Mouse (Mus musculus) layer of hippocampus, adult 11-12 months (tissue): ENCODE results near the gene Add3.

Source experiments
- DNase-seq: peaks from one replicate; pipeline ENCODE4 v3.0.0; 2022; ENCODE audit warnings: low spot score

Gene Add3

GRCm38 (mm10) chr19:53130399-53131175 is 9.7 kb upstream of the Add3 start:
- DNase-seq, result no peak

DNA sequence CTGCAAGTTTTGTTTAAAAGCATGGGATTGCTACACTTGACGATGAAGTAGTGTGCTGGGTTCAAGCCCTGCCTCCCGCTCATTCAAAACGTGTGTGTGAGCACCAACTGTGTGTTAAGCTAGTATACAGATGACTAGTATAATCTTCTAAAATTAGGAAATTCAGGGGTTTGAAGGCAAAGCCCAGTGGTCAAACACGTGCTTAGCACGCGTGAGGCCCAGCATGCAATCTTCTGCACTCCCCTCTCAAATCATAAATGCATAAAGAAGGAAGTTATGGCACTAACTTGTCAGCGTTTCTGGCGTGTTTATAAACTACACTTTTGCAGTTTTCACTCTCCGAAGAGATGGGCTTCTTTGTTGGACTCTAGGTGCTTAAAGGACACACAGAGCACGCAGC is 7.8 kb upstream of the Add3 start:
- no peak for DNase-seq

DNA sequence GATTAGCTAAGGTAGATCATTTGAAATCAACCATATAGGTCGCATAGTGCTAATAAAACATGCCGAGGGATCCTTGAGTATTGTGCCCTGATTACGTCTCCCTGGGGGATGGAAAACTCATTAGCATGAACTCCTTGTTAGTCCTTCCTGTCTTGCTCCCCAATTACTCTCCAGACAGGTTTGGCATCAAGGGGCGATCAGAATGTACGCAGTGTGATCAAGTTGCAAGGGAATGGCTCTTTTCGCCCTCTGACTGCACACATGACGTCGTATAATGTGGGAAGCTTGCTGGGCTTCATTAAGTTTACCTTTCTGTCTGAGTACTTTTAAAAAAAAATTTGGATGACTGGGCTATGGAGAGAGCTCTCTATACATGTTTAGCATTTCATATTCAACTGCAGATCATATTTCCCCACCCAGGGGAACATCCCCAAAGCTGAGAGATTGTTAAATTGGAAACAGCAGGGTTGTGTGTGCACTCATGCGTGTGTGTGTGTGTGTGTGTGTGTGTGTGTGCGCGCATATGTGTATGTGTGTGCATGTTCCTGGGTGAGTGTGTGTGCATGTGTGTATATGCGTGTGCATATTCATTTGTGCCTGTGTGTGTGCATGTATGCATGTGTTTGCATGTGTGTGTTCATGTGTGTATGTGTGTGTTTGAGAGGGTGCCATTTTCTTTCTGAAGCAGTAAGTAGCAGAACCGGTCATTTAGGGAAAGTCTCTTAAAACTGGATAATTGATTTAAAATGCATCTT is 3.7 kb upstream of the Add3 start:
- DNase-seq, result no peak

- no peak for DNase-seq
These were observed 3.0 kb upstream of the Add3 start for GRCm38 (mm10) chr19:53137116-53137670.

DNA sequence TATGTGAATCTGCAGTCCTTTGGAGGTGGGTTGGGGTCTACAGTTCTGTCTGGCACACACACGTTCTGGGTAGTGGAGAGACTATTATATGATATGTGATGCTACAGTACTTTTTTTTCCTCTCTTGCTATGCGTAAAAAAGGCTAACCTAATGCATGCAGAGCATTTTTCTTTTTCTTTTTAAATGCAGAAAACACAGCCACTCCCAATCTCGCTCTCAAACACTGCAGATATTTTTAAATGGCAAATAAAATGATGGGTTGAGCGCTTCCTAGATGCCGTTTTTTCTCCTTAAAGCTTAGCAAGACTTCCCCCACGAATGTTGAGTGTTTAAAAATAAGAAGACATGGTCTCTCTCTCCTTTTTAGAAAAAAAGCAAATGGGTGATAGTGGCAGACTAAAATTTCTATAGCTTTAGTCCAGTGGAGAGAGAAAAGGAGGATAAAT is 584 bp downstream of the Add3 start:
- no peak for DNase-seq

DNA sequence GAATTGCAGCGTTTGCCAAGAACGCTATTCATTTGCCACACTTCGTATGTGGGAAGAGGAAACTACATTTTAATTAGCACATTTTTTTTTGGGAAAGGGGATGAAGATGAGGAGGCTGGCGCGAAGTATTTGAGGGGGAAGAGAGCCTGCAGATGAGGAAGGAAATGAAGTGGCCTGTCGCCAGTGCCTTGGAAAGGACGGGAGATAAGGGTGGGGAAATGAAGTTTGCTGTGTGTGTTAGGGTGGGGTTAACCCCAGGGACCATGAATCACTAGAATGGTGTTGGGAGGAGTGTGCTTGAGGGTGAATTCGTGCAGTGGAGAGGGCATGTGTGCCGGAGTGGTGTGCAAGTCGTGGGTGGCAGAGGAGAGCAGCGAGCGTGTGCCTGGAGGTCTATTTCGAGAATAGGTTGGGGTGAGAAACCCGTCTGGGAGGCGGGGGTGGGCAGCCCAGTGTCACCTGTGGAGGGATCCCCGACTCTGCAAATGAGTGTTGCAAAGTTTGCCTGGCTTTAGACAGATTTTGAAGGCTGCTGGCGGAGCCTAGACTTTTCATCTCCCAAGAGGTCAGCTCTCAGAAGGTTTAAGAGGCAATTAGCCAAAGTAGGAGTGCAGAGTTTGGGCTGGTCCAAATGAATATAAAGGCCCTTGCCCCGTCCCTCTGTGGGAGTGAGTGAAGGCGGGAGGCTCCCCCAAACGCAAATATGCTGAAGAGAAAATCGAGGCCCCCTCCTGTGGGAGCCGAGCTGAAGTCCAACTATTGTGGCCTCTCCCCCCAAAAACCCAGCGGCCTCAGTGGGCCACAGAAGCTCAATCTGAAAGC is 1.2 kb downstream of the Add3 start:
- DNase-seq, result peak; percentile 66

- DNase-seq, result peak; percentile 100
These were observed 2.2 kb downstream of the Add3 start for GRCm38 (mm10) chr19:53142190-53143107.

GRCm38 (mm10) chr19:53143108-53143971 is 3.1 kb downstream of the Add3 start:
- no peak for DNase-seq

DNA sequence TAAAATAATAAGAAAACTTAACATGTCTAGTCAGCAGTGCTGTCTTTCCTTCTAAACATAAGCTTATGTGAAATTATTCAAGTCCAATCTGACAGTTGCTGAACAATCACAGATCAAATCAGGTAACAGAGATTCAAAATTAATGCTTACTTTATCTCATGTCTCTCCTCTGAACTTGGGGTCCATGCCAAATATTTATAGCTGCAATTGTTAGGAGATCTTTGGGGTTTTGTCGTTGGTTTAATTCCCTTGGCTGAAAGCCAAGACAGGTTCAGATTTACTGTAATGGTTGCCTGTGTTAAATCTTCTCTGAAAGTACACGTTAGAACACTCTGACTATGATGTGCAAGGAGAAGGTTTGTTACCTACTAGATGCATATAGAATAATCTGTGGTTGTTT is 4.8 kb downstream of the Add3 start:
- DNase-seq, result no peak

GRCm38 (mm10) chr19:53149381-53149780 is 9.1 kb downstream of the Add3 start:
- DNase-seq, result no peak

DNA sequence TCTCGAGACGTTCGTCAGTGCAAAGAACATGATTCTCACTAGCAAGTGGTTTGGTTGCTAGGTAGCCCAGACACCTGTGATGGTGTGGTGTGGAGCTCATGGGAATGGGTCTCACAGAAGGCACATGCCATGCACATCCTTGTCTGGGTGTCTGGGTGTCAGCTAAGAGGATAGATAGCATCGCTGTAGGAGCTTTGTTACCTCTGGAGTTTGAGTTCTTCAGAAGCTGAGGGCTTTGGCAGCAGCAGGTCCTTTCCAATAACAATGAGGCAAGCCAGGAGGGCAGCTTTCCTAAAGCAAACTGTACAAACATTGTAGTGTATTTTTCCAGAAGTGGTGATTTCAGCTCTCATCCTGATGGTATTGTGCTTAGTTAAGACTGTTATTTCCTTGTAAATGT is 12.2 kb downstream of the Add3 start:
- DNase-seq, result no peak

- DNase-seq, result no peak
These were observed 12.9 kb downstream of the Add3 start for GRCm38 (mm10) chr19:53153096-53153495.

DNA sequence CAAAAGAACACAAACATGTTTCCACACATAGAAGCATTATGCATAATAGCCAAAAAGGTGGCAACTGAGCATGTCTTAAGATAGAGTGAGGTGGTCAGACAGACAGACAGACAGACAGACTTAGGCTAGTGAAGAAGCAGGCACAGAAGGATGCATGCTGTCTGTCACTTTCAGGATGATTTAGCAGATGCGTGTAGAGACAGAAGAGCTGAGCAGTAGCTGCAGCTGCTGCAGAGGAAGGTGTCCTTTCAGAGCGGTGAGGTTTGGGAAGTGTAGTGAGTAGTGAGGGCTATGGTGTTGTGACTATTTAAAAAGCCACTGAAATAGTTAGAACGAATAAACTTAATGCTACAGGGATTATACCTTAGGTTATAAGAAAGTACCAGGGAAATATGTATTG is 13.9 kb downstream of the Add3 start:
- no peak for DNase-seq

DNA sequence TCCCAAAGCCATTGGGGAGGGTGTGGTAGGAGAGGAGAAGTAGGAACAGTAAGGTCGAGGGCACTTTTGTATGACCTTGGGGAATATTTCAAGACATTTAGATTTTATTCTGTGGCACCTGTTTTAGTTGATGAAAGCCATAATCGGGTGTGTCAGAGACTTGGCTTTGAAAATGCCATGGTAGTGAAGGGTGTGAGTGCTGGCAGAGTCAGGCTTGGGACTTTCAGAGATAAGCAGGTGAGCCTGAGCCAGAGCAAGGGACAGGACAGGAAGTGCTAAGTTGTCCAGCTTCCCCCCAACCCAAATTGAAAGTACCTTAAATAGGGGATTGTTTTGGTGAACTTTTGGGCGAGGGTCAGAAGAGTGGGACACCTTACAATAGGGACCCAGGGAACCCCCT is 16.1 kb downstream of the Add3 start:
- no peak for DNase-seq

GRCm38 (mm10) chr19:53157176-53157575 is 16.9 kb downstream of the Add3 start:
- no peak for DNase-seq

DNA sequence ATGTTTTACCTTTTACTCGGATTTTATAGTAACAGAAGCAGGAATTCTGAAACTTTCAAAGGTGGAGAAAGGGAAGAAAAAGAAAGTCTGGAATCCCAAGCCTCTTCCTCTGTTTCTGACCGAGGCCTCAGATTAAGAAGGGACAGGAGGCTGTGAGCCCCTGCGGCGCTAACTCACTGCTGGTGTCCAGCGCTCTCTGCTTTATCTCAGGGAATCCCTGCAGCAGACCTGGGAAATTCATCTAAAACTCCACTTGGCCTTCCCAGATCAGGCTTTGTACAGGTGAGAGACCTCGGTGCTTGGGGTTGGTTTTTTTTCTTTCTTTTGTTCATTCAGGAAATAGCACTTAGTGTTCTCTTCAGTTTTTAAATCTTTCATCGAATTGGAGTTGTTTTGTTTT is 19.1 kb downstream of the Add3 start:
- DNase-seq, result no peak

DNA sequence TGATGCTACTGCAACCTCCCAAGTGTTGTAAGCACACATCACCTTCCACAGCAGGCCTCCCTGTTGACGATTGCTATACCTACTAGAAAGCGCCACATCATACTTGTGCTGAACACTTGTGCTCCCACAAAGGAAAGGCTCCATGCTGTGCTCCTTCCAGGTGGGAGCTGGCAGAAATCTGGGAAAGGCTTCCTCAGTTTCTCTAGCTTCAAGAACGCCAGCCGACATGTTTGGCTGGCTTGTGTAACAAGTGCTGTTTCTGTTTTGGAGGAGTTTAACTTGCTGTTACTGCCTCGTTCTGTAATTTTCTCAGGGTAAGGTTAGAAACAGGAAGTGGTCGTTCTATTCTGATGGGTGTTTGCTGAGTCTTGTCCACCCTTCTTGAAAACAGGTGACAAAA is 22.7 kb downstream of the Add3 start:
- DNase-seq, result no peak

GRCm38 (mm10) chr19:53164645-53165044 is 24.4 kb downstream of the Add3 start:
- no peak for DNase-seq

DNA sequence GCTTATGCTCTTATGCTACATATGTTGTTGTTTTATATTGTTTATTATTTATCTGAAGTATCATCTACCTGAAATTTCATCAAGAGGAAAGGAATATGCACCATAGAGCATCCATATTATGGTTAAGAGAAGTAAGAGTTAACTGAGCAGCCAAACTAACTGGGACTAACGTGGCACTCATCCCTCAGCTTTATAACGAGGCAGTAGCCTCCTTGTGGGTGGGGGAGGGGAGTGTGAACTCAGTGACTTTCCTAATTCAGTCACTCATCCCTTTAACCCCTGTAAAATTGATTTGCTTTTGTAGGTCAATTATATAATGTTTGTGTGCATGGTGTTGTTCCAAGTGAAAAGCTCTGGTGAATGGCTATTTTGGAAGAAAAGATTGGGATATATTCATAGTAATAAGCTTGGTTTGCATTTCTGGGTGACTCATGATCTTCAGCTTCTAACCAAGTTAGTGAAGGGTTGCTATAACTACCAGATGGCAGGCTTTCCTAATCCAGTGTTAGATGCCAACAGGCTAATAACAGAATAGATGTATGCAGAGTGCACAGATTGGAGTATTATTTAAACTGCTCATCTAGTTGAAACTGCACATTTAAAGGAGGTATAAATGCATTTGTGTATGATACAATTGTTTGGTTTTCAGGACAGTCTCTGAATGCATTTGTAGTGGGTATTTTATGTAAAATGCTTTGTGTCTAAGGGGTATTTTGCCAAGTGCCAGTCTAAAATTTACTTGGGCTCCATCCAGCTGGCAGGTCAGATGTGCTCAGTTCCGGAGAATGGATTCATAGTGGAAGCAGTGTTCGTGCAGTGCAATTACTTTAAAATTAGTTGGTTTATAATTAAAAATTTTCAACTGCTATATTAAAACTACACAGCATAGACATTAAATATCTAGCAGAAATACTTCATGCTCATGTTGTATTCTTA is 25.3 kb downstream of the Add3 start:
- DNase-seq, result peak; percentile 62
